In the genomic region with DNA sequence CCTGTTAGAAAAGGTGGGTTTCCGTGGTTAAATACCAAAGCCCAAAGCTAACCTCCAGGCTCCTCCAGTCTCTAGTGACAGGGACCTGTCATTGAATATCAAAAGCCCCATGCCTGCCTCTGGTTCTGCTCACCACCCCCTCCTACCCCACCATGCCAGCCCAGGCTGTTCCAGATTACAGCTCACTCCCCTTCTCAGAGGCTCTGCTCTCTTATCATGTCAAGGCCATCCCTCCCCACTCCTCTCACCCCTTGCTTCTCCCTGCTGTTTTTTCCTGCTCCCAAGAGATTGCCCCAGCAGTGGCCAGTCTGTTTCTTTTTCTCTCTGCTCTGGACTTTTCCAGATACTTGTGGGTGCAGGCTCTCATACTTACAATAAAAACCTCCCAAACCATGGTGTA, we compare ENCODE assay signal across 16 mouse cellular contexts. TPM values are rescaled to one million over a fixed set of nuclear protein-coding genes. Genes with fewer than 3 reads are reported as not detected.
DNase-seq lines count a peak whose midpoint lies in the region; ATAC-seq and TF ChIP-seq lines count a peak whose summit lies in the region.
"Had no signal": no experiment of that assay in that cellular context is flagged by ENCODE, and none has a peak within 500 bp of the region (broad histone marks: within the 10 kb centered on the region; RNA-seq: fewer than 3 reads in every experiment).

No protein-coding gene starts in this region.

- no peak for DNase-seq in heart, adult 11 months
- peak; percentile 32 to 42 for DNase-seq in adrenal gland, postnatal 36 days
- DNase-seq in left cerebral cortex, adult 2 months (ENCODE audit: extremely low spot score in 1 of 2, low spot score in 2 of 2), result no peak
- no peak for DNase-seq in frontal cortex, postnatal 10 days (ENCODE audit: low spot score in 2 of 2)
- DNase-seq: cerebellum, postnatal 36 days; gastrocnemius, adult 2 months; kidney, postnatal 14 days; layer of hippocampus, postnatal 36 days; thymus, postnatal 4 days had no signal

- no peak overlapping the region for H3K9ac ChIP-seq in heart, embryonic 12.5 days
- H3K9ac ChIP-seq: hindbrain, embryonic 14.5 days; limb, embryonic 15.5 days had no signal

- no peak for TF ChIP-seq CTCF in left cerebral cortex, adult 2 months (IDR thresholded peaks at IDR 0.05)

- H3K27me3 ChIP-seq in heart, embryonic 12.5 days (replicated peaks), result no peaks in the 10 kb centered on the region
- H3K27me3 ChIP-seq: limb, embryonic 15.5 days; Patski had no signal

- no peaks in the 10 kb centered on the region for H3K36me3 ChIP-seq in heart, embryonic 12.5 days
- H3K36me3 ChIP-seq: limb, embryonic 15.5 days had no signal

- 52% methylated on average over 1 of the region's 1 CpGs for WGBS in heart, embryonic 12.5 days

- H3K4me3 ChIP-seq in heart, embryonic 12.5 days, result no peak overlapping the region
- no peak overlapping the region for H3K4me3 ChIP-seq in left cerebral cortex, adult 2 months
- H3K4me3 ChIP-seq: gastrocnemius, adult 2 months; limb, embryonic 15.5 days had no signal

- no peak overlapping the region for H3K4me2 ChIP-seq in heart, embryonic 12.5 days
- H3K4me2 ChIP-seq: hindbrain, embryonic 14.5 days; limb, embryonic 15.5 days had no signal

- peak; percentile 83 for ATAC-seq in heart, embryonic 12.5 days (ENCODE audit: insufficient number of reproducible peaks, low FRiP score)
- ATAC-seq in erythroid progenitor cell, adult 5-6 weeks (replicated peaks; ENCODE audit: low FRiP score, poor library complexity, severe bottlenecking), result peak; percentile 94
- peak; percentile 98 for ATAC-seq in megakaryocyte-erythroid progenitor cell, adult 5-6 weeks (replicated peaks; ENCODE audit: low FRiP score, low TSS enrichment, poor library complexity, severe bottlenecking)
- ATAC-seq in monocyte, adult 5-6 weeks (replicated peaks; ENCODE audit: insufficient number of reproducible peaks, low FRiP score, low TSS enrichment, poor library complexity, severe bottlenecking), result no peak
- ATAC-seq: Patski had no signal

- no peaks in the 10 kb centered on the region for H3K9me3 ChIP-seq in heart, embryonic 12.5 days (replicated peaks)
- H3K9me3 ChIP-seq: limb, embryonic 15.5 days had no signal

- intact Hi-C loops in left cerebral cortex, adult 2 months (cut with DNase I), result no loop called here

- peaks cover 11% of the 10 kb centered on the region for H3K4me1 ChIP-seq in heart, embryonic 12.5 days (replicated peaks)
- H3K4me1 ChIP-seq: limb, embryonic 15.5 days had no signal

- no peak overlapping the region for H3K27ac ChIP-seq in heart, embryonic 12.5 days (ENCODE audit: poor library complexity, severe bottlenecking)
- no peak overlapping the region for H3K27ac ChIP-seq in left cerebral cortex, adult 2 months
- H3K27ac ChIP-seq: gastrocnemius, adult 2 months; hindbrain, embryonic 14.5 days; limb, embryonic 15.5 days had no signal

RNA-seq across cellular contexts. Expression of a gene that starts 10.3 kb away (rescaled TPM):
- polyA plus RNA-seq in heart, embryonic 12.5 days (2016; fragmentation: Nextera tagmentation; extraction: Ambion mirVana), result 20.3 and 20.6 TPM in 2 replicates
- total RNA-seq in adrenal gland, postnatal 36 days (2021), result 10 to 100 TPM; 32.8 to 43.2 TPM
- total RNA-seq in erythroid progenitor cell, adult 5-6 weeks (2015; ENCODE audit: low replicate concordance), result 27.0 and 33.1 TPM in 2 replicates
- 12.3 and 16.3 TPM in 2 replicates for total RNA-seq in erythroid progenitor cell, adult 5-6 weeks (2017; ENCODE audit: low replicate concordance)
- 28.8 and 28.9 TPM in 2 replicates for total RNA-seq in megakaryocyte-erythroid progenitor cell, adult 5-6 weeks (2014; fragmentation: Nextera tagmentation)
- total RNA-seq in megakaryocyte-erythroid progenitor cell, adult 5-6 weeks (2017), result 16.9 and 24.8 TPM in 2 replicates
- total RNA-seq in monocyte, adult 5-6 weeks (2017), result 8.0 to 16.9 TPM (median 9.0 TPM) in 3 replicates
- 1 to 10 TPM; 6.7 to 6.9 TPM for total RNA-seq in left cerebral cortex, adult 2 months (2021)

RNA-seq across cellular contexts. Expression of a gene that starts 16.7 kb away (rescaled TPM):
- 30.1 and 32.0 TPM in 2 replicates for polyA plus RNA-seq in heart, embryonic 12.5 days (2016; fragmentation: Nextera tagmentation; extraction: Ambion mirVana)
- 10 to 100 TPM; 14.0 to 21.1 TPM for total RNA-seq in adrenal gland, postnatal 36 days (2021)
- total RNA-seq in erythroid progenitor cell, adult 5-6 weeks (2015; ENCODE audit: low replicate concordance), result 10.8 and 11.3 TPM in 2 replicates
- total RNA-seq in erythroid progenitor cell, adult 5-6 weeks (2017; ENCODE audit: low replicate concordance), result 10.9 and 11.4 TPM in 2 replicates
- 5.9 and 14.7 TPM in 2 replicates for total RNA-seq in megakaryocyte-erythroid progenitor cell, adult 5-6 weeks (2014; fragmentation: Nextera tagmentation)
- total RNA-seq in megakaryocyte-erythroid progenitor cell, adult 5-6 weeks (2017), result 1.9 and 3.3 TPM in 2 replicates
- total RNA-seq in monocyte, adult 5-6 weeks (2017), result 3.0 to 15.2 TPM (median 13.2 TPM) in 3 replicates
- 10 to 100 TPM; 21.7 to 28.7 TPM for total RNA-seq in left cerebral cortex, adult 2 months (2021)

RNA-seq across cellular contexts. Expression of a gene that starts 36.5 kb away (rescaled TPM):
- polyA plus RNA-seq in heart, embryonic 12.5 days (2016; fragmentation: Nextera tagmentation; extraction: Ambion mirVana), result 1.2 and 1.3 TPM in 2 replicates
- total RNA-seq in adrenal gland, postnatal 36 days (2021), result 1 to 10 TPM; 4.9 to 6.1 TPM
- 4.6 and 4.7 TPM in 2 replicates for total RNA-seq in erythroid progenitor cell, adult 5-6 weeks (2015; ENCODE audit: low replicate concordance)
- 4.1 and 6.4 TPM in 2 replicates for total RNA-seq in erythroid progenitor cell, adult 5-6 weeks (2017; ENCODE audit: low replicate concordance)
- total RNA-seq in megakaryocyte-erythroid progenitor cell, adult 5-6 weeks (2014; fragmentation: Nextera tagmentation), result 3.7 and 4.1 TPM in 2 replicates
- total RNA-seq in megakaryocyte-erythroid progenitor cell, adult 5-6 weeks (2017), result 1.3 and 2.5 TPM in 2 replicates
- 0.38 to 1.6 TPM in 2 of 3 replicates, not detected in the other for total RNA-seq in monocyte, adult 5-6 weeks (2017)
- total RNA-seq in left cerebral cortex, adult 2 months (2021), result 10 to 100 TPM; 10.9 to 11.0 TPM

RNA-seq across cellular contexts. Expression of a gene that starts 36.8 kb away (rescaled TPM):
- polyA plus RNA-seq in heart, embryonic 12.5 days (2016; fragmentation: Nextera tagmentation; extraction: Ambion mirVana), result 38.7 and 39.1 TPM in 2 replicates
- total RNA-seq in adrenal gland, postnatal 36 days (2021), result 1 to 10 TPM; 5.5 to 5.7 TPM
- 345 and 367 TPM in 2 replicates for total RNA-seq in erythroid progenitor cell, adult 5-6 weeks (2015; ENCODE audit: low replicate concordance)
- total RNA-seq in erythroid progenitor cell, adult 5-6 weeks (2017; ENCODE audit: low replicate concordance), result 664 and 783 TPM in 2 replicates
- total RNA-seq in megakaryocyte-erythroid progenitor cell, adult 5-6 weeks (2014; fragmentation: Nextera tagmentation), result 8.7 and 21.6 TPM in 2 replicates
- total RNA-seq in megakaryocyte-erythroid progenitor cell, adult 5-6 weeks (2017), result 5.4 and 19.0 TPM in 2 replicates
- total RNA-seq in monocyte, adult 5-6 weeks (2017), result 7.7 to 39.4 TPM (median 11.3 TPM) in 3 replicates
- 10 to 100 TPM; 19.8 to 22.2 TPM for total RNA-seq in left cerebral cortex, adult 2 months (2021)

RNA-seq across cellular contexts. Expression of a gene that starts 38.7 kb away (rescaled TPM):
- polyA plus RNA-seq in heart, embryonic 12.5 days (2016; fragmentation: Nextera tagmentation; extraction: Ambion mirVana), result 37.1 and 37.6 TPM in 2 replicates
- total RNA-seq in adrenal gland, postnatal 36 days (2021), result 10 to 100 TPM; 46.6 to 58.6 TPM
- total RNA-seq in erythroid progenitor cell, adult 5-6 weeks (2015; ENCODE audit: low replicate concordance), result 40.0 and 69.2 TPM in 2 replicates
- total RNA-seq in erythroid progenitor cell, adult 5-6 weeks (2017; ENCODE audit: low replicate concordance), result 37.8 and 65.5 TPM in 2 replicates
- total RNA-seq in megakaryocyte-erythroid progenitor cell, adult 5-6 weeks (2014; fragmentation: Nextera tagmentation), result 47.4 and 52.7 TPM in 2 replicates
- total RNA-seq in megakaryocyte-erythroid progenitor cell, adult 5-6 weeks (2017), result 56.3 and 94.8 TPM in 2 replicates
- total RNA-seq in monocyte, adult 5-6 weeks (2017), result 38.1 to 53.4 TPM (median 45.9 TPM) in 3 replicates
- 10 to 100 TPM; 62.8 to 74.0 TPM for total RNA-seq in left cerebral cortex, adult 2 months (2021)

Comparison
In these comparisons a context has a peak if more than half of its experiments do, and no peak if none do; other contexts are left out.
1. DNase-seq: peak in adrenal gland, postnatal 36 days (2 of 2); none in heart, adult 11 months (single experiment), left cerebral cortex, adult 2 months (0 of 2) and frontal cortex, postnatal 10 days (0 of 2).